Mouse (Mus musculus): ENCODE data around the gene Hmgcll1. TPM values are rescaled to one million over a fixed set of nuclear protein-coding genes. Genes with fewer than 3 reads are reported as not detected.
"Not testable (repeated sequence)": the region's sequence is repeated elsewhere in the genome, so short reads cannot be mapped to it uniquely, and the experiment has no call there.

The Hmgcll1 gene
- polyA plus RNA-seq, 1 experiment from 2014 or later, result 4.8 TPM

DNA sequence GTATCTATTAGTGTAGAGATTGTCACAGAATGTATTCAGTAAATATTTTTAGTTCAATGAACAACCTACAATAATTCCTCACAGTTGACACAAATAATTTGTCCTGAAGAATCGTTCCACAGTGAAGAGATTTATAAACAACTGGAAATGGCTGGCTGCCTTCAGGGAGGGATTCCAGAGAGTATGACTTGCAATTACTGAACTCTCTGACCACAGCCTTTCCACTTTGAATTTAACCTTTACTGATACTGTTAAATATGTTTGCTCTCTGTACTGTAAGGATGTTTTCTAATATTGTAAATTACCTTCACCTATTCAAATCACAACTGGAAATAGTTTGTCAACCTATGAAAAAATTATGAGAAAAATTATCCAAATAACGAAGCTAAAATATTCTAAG is 76.9 kb downstream of the Hmgcll1 start:
- H3K4me3 ChIP-seq, result no peak overlapping the region
- H3K27me3 ChIP-seq, result no peaks in the 10 kb centered on the region
- H3K9me3 ChIP-seq, result no peaks in the 10 kb centered on the region
- H3K36me3 ChIP-seq, result no peaks in the 10 kb centered on the region
- no peak for ATAC-seq (ENCODE audit: insufficient number of reproducible peaks, insufficient read depth, low FRiP score, low TSS enrichment)
- H3K27ac ChIP-seq, result no peak overlapping the region
- 56% methylated on average over 2 of the region's 2 CpGs for WGBS
- H3K4me1 ChIP-seq, result no peaks in the 10 kb centered on the region
- no peak overlapping the region for H3K4me2 ChIP-seq (replicated peaks)
- no peak overlapping the region for H3K9ac ChIP-seq

DNA sequence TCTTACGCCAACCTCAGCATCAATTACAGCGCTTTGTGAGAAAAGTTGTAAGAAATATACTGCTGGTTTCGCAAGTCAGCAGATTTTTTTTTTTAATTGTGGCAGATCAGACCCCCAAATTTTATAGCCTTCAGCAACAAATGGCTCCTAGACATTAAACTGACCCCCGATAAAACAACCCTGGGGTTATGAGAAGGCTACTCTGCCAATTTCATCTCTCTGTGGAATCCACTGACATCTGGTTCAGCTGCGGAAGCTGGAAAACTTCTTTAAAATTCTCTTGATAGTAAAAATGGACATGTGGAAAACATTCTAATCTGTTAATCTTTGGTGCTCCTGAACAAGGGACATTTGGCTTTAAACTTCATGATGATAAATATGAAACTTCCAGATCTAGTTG is 82.6 kb downstream of the Hmgcll1 start:
- H3K4me1 ChIP-seq, result no peaks in the 10 kb centered on the region
- H3K27ac ChIP-seq, result no peak overlapping the region
- ATAC-seq (ENCODE audit: insufficient number of reproducible peaks, insufficient read depth, low FRiP score, low TSS enrichment), result no peak
- H3K9me3 ChIP-seq, result no peaks in the 10 kb centered on the region
- 72% methylated on average over 5 of the region's 5 CpGs for WGBS
- H3K4me3 ChIP-seq, result no peak overlapping the region
- H3K9ac ChIP-seq, result no peak overlapping the region
- no peaks in the 10 kb centered on the region for H3K27me3 ChIP-seq
- no peak overlapping the region for H3K4me2 ChIP-seq (replicated peaks)
- H3K36me3 ChIP-seq, result no peaks in the 10 kb centered on the region

DNA sequence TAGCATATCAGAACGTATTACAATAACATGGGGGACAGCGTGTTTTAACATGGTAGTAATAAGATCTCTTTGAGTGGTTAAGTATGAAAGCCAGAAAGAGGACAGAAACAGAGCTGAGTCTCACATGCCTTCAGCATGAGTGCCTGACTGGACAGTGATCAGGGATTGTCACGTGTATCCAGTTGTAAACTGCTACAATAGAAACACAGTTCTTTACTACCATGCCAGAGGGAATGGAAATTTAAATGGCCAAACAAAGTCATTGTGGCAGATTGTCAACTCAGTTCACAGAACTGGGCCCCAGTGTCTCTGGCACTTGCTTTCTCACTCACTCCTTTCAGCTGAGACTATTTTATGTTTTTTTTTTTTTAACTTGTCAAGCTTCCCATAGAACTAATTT is 85.3 kb downstream of the Hmgcll1 start:
- H3K9me3 ChIP-seq, result no peaks in the 10 kb centered on the region
- H3K4me1 ChIP-seq, result no peaks in the 10 kb centered on the region
- 76% methylated on average over 3 of the region's 3 CpGs for WGBS
- H3K27me3 ChIP-seq, result no peaks in the 10 kb centered on the region
- ATAC-seq (ENCODE audit: insufficient number of reproducible peaks, insufficient read depth, low FRiP score, low TSS enrichment), result no peak
- H3K36me3 ChIP-seq, result no peaks in the 10 kb centered on the region
- H3K27ac ChIP-seq, result no peak overlapping the region
- no peak overlapping the region for H3K4me2 ChIP-seq (replicated peaks)
- H3K9ac ChIP-seq, result no peak overlapping the region
- H3K4me3 ChIP-seq, result no peak overlapping the region

DNA sequence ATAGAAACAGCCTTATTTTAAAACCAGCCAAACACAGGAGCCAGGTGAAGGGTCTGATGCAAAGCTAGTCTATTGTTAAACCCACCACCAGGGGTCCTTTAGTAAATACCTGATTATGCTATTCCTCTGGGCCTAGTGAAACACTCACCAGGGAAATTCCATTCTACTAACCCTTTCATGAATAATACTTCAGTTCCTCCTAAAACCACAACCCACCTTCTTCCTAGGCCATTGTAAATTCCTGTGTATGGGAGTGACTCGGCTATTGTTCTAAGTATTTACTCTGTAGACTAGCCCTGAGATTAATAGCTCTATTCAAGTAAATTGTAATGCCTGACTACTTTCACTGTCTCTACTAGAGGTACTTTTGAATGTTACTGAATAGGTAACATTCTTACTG is 89.8 kb downstream of the Hmgcll1 start:
- not testable (repeated sequence) for H3K9me3 ChIP-seq; ATAC-seq (ENCODE audit: insufficient number of reproducible peaks, insufficient read depth, low FRiP score, low TSS enrichment); H3K27ac ChIP-seq; H3K36me3 ChIP-seq; H3K4me3 ChIP-seq; H3K4me1 ChIP-seq; H3K4me2 ChIP-seq (replicated peaks); H3K27me3 ChIP-seq; H3K9ac ChIP-seq
- 89% methylated on average over 1 of the region's 1 CpGs for WGBS

DNA sequence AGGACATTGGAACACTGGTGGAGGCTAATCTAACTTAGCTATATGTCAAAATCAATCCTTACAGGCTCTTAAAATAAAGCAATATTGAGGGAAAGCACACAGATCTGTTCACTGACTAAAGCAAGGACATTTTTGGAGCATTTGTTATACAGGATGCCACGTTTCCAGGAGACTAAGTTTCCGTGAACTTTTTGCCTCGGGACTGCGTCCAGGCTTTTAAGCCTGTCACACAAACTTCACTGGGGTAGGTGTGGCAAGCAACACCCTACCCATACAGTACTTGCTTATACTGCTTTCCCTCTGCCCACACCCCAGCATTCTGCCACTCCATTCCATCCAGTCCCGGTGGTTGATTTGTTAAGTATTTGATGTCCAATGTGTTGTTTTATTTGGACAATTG is 90.2 kb downstream of the Hmgcll1 start:
- no peak overlapping the region for H3K4me3 ChIP-seq
- ATAC-seq (ENCODE audit: insufficient number of reproducible peaks, insufficient read depth, low FRiP score, low TSS enrichment), result no peak
- no peaks in the 10 kb centered on the region for H3K27me3 ChIP-seq
- no peak overlapping the region for H3K4me2 ChIP-seq (replicated peaks)
- H3K9ac ChIP-seq, result no peak overlapping the region
- H3K4me1 ChIP-seq, result no peaks in the 10 kb centered on the region
- H3K9me3 ChIP-seq, result no peaks in the 10 kb centered on the region
- H3K27ac ChIP-seq, result no peak overlapping the region
- WGBS, result 89% methylated on average over 5 of the region's 5 CpGs
- H3K36me3 ChIP-seq, result no peaks in the 10 kb centered on the region

DNA sequence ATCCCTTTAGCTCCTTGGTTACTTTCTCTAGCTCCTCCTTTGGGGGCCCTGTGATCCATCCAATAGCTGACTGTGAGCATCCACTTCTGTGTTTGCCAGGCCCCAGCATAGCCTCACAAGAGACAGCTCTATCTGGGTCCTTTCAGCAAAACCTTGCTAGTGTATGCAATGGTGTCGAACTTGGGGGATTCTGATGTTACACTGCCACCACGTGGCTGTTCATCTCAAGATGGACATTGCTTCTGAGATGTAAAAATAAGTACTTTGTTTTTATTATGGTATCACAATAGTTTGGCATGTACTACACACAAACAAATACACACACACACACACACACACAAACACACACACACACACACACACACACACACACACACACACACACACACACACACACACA is 108.2 kb downstream of the Hmgcll1 start:
- not testable (repeated sequence) for H3K9me3 ChIP-seq; H3K36me3 ChIP-seq; H3K27me3 ChIP-seq; H3K4me2 ChIP-seq (replicated peaks); ATAC-seq (ENCODE audit: insufficient number of reproducible peaks, insufficient read depth, low FRiP score, low TSS enrichment); H3K4me1 ChIP-seq; H3K27ac ChIP-seq; H3K4me3 ChIP-seq; H3K9ac ChIP-seq
- WGBS, result 0% methylated on average over 2 of the region's 2 CpGs

DNA sequence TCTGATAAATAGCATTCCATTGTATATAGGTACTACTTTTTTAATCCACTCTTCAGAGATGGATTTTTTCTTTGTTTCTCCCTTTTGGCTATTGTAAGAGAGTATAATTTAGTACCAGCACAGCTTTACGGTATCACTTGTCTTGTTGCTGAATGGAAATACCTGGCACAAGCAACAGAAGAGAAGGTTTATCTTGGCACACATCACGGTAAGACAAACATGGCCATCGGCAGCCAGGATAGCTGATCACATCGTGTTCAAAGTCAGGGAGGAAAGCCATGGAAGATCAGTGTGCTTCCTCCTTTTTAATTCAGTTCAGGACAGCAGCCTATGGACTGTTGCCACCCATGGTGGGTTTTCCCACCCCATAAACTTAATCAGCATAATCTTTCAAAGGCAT is 109.6 kb downstream of the Hmgcll1 start:
- Histone ChIP-seq H3K4me2 (replicated peaks) (no peak overlapping the region), H3K9ac (no peak overlapping the region), H3K36me3 (no peaks in the 10 kb centered on the region), H3K9me3 (no peaks in the 10 kb centered on the region), H3K27me3 (no peaks in the 10 kb centered on the region), H3K4me3 (no peak overlapping the region), H3K4me1 (no peaks in the 10 kb centered on the region), H3K27ac (no peak overlapping the region)
- ATAC-seq (ENCODE audit: insufficient number of reproducible peaks, insufficient read depth, low FRiP score, low TSS enrichment), result no peak
- WGBS, result 75% methylated on average over 4 of the region's 4 CpGs

DNA sequence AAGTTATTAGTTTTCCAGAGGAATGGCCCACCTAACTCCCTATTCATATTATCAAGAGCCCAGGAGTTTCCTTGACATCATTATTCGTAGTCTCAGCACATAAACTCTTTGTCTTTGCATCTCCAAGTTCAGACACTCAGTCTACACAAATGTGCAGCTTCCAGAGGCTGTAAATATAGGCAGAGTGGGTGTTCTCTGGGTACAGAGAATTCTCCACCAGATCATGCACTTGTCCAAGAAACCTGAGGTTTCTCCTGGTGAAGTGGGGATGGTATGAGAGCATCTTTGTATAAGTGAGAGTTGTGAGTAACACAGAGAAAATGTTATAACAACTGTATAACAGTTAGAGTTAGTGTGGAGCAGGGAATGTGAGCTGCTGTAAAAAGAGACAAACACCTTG is 114.7 kb downstream of the Hmgcll1 start:
- Histone ChIP-seq H3K4me2 (replicated peaks) (no peak overlapping the region), H3K27me3 (no peaks in the 10 kb centered on the region), H3K4me3 (no peak overlapping the region), H3K9me3 (no peaks in the 10 kb centered on the region), H3K27ac (no peak overlapping the region), H3K9ac (no peak overlapping the region), H3K4me1 (no peaks in the 10 kb centered on the region), H3K36me3 (no peaks in the 10 kb centered on the region)
- WGBS, result 77% methylated on average over 1 of the region's 1 CpGs
- no peak for ATAC-seq (ENCODE audit: insufficient number of reproducible peaks, insufficient read depth, low FRiP score, low TSS enrichment)

DNA sequence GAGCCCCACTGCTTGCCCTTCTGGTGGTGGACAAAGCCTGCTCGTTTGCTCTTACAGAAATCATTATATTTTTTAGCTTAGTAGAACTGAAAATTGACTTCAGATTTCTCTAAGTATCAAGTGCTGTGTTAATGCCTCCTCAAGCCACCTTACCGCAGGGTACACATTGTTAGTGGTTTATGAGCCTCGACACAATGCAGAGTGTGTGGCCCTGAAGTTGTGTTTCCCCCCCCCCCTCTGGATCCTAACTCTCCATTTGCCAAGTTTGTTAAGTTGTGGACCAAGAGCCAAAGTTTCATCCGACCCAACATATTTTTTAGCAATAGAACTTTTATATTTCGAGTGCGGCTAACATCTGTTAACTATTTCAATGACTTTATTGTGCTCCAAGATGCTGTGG is 119.4 kb downstream of the Hmgcll1 start:
- no peaks in the 10 kb centered on the region for H3K36me3 ChIP-seq
- H3K9ac ChIP-seq, result no peak overlapping the region
- no peak overlapping the region for H3K27ac ChIP-seq
- no peak overlapping the region for H3K4me3 ChIP-seq
- no peak for ATAC-seq (ENCODE audit: insufficient number of reproducible peaks, insufficient read depth, low FRiP score, low TSS enrichment)
- 84% methylated on average over 6 of the region's 6 CpGs for WGBS
- H3K27me3 ChIP-seq, result no peaks in the 10 kb centered on the region
- H3K4me1 ChIP-seq, result no peaks in the 10 kb centered on the region
- no peak overlapping the region for H3K4me2 ChIP-seq (replicated peaks)
- H3K9me3 ChIP-seq, result no peaks in the 10 kb centered on the region

DNA sequence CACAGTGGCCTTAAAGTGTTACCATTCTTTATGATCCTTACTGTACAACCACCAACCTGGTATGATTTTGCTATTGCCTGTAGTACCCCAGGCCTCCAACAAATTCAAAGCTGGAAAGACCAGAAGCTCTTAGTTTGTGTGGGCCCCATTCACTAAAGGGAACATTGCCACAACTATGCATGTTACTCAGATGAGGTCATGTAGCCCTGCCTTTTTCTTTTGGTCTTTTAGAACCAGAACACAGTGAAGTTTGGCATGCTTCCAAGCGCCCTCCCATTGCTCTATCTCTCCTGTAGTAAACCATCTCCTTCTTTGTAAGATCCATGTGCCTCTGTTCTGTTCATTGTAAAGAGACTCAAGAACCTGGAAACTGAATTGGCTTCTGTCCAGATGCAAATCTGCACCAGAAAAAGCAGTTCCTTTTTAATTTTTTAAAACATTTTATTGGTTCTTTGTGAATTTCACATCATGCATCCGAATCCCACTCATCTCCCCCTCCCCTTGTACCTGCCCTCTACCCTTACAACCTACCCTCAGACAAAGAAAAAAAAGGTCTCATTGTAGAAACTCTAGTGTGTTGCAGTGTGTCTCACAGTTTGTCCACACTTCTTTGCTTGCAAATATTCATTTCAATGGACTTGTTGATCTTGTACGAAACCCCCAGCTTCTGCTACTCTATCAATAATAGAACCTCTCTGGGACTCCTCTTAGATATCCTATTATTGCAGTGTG is 123.9 kb downstream of the Hmgcll1 start:
- no peak overlapping the region for H3K4me3 ChIP-seq
- H3K36me3 ChIP-seq, result no peaks in the 10 kb centered on the region
- no peak for ATAC-seq (ENCODE audit: insufficient number of reproducible peaks, insufficient read depth, low FRiP score, low TSS enrichment)
- H3K4me1 ChIP-seq, result no peaks in the 10 kb centered on the region
- H3K27ac ChIP-seq, result no peak overlapping the region
- H3K9ac ChIP-seq, result no peak overlapping the region
- 75% methylated on average over 3 of the region's 3 CpGs for WGBS
- H3K27me3 ChIP-seq, result no peaks in the 10 kb centered on the region
- H3K4me2 ChIP-seq (replicated peaks), result no peak overlapping the region
- H3K9me3 ChIP-seq, result no peaks in the 10 kb centered on the region

DNA sequence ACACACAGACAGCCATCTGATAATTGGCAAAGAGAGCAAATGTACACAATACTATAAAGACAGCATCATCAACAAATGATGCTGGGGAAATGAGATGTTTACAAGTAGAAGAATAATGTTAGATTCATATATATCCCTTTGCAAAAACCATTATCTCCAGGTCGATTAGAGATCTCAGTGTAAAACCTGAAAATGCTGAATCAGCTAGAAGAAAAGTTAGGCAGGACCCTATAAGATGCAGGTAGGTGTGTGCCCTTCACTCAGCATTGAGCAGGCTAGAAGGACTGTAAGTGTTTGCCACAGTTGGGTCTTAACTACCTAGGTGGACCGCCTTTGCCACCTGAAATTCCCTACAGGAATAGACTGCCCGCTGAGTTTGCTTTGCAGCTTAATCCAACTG is 130.9 kb downstream of the Hmgcll1 start:
- Histone ChIP-seq H3K4me2 (replicated peaks) (no peak overlapping the region), H3K9ac (no peak overlapping the region), H3K4me1 (no peaks in the 10 kb centered on the region), H3K4me3 (no peak overlapping the region), H3K27me3 (no peaks in the 10 kb centered on the region), H3K9me3 (no peaks in the 10 kb centered on the region), H3K36me3 (no peaks in the 10 kb centered on the region), H3K27ac (no peak overlapping the region)
- ATAC-seq (ENCODE audit: insufficient number of reproducible peaks, insufficient read depth, low FRiP score, low TSS enrichment), result no peak
- WGBS, result 67% methylated on average over 3 of the region's 3 CpGs

DNA sequence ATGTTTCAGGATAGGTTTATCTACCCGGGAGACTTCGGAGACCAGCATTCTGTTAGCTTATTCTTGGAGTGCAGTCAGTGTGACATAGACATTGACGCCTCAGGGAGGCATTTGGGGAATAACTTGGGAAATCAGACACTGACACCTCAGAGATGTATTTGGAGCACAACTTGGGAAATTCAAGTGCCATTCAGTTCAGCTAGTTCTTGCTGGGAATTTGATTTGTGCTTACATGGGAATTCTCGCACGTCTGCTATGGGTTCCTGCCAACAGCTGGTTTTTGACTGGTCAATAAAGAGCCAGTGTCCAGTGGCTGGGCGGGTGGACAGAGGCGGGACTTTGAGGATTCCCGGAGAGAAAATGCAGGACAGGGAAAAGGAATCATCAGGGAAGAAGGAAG is 147.8 kb downstream of the Hmgcll1 start:
- Histone ChIP-seq H3K27ac (no peak overlapping the region), H3K4me1 (no peaks in the 10 kb centered on the region), H3K9me3 (no peaks in the 10 kb centered on the region), H3K27me3 (no peaks in the 10 kb centered on the region), H3K9ac (no peak overlapping the region), H3K4me3 (no peak overlapping the region), H3K4me2 (replicated peaks) (no peak overlapping the region), H3K36me3 (no peaks in the 10 kb centered on the region)
- WGBS, result 50% methylated on average over 8 of the region's 8 CpGs
- ATAC-seq (ENCODE audit: insufficient number of reproducible peaks, insufficient read depth, low FRiP score, low TSS enrichment), result no peak

DNA sequence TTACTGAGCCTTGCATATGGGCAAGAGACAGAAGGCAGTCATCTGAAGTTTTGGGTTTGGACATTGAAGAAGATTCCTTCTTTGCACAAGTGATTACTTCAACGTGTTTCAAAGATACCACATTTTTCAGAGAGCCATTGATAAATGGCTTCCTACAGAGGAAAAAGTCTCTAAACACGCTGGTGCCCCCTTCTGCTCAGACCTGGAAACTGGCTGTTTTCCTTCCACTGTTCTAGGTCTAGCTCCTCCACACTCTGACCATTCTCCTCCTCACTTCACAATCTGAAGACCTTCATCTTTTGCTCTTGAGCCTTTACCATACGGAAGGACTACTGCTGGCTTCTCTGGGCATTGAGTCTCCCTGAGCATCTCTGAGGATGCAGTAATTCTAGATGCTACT is 153.7 kb downstream of the Hmgcll1 start:
- Histone ChIP-seq H3K27me3 (no peaks in the 10 kb centered on the region), H3K4me3 (no peak overlapping the region), H3K4me2 (replicated peaks) (no peak overlapping the region), H3K4me1 (no peaks in the 10 kb centered on the region), H3K36me3 (no peaks in the 10 kb centered on the region), H3K9ac (no peak overlapping the region), H3K27ac (no peak overlapping the region), H3K9me3 (no peaks in the 10 kb centered on the region)
- 54% methylated on average over 3 of the region's 3 CpGs for WGBS
- ATAC-seq (ENCODE audit: insufficient number of reproducible peaks, insufficient read depth, low FRiP score, low TSS enrichment), result no peak

All from embryonic facial prominence, embryonic 12.5 days (tissue).